Mouse (Mus musculus) heart, postnatal 0 days (tissue): Measurements from ENCODE around the gene Rogdi.

ENCODE experiments used
- CTCF ChIP-seq: IDR thresholded peaks from 2 replicates; pipeline ENCODE4 v1.5.1; 2016; ENCODE audit warnings: antibody characterized with exemption, control low read depth, low read depth
- EP300 ChIP-seq: IDR thresholded peaks from 2 replicates; pipeline ENCODE4 v1.6.1; 2016; ENCODE audit warnings: antibody characterized with exemption, low read depth

GRCm38 (mm10) chr16:4978275-4979051 lies 34.9 kb downstream of the Rogdi start:
- no peak for TF ChIP-seq CTCF
- TF ChIP-seq EP300 = no peak
